Mouse (Mus musculus) lung, postnatal 0 days (tissue): Measurements from ENCODE around the gene Cib4. TPM values are rescaled to one million over a fixed set of nuclear protein-coding genes. Genes with fewer than 3 reads are reported as not detected.

Experiments used
- ATAC-seq: fragments of 200-750 bp; cut with Nextera tagmentation; 2 replicates; pipeline ENCODE4 v1.8.0; 2017; ENCODE audit warnings: moderate library complexity
- DNase-seq: peaks from one replicate; pipeline ENCODE4 v3.0.0-alpha.2; 2016; ENCODE audit warnings: low spot score
- H3K27ac ChIP-seq: fragments of 300-500 bp; sonication (generic); 2 replicates; pipeline ENCODE4 v1.5.1; 2014; ENCODE audit warnings: antibody characterized with exemption, mild to moderate bottlenecking, low read length, mixed read lengths
- H3K27me3 ChIP-seq: fragments of 300-500 bp; sonication (generic); replicated peaks from 2 replicates; pipeline ENCODE4 v1.6.1; 2014; ENCODE audit warnings: low read length, mixed read lengths; ENCODE audit not compliant: insufficient read depth
- H3K36me3 ChIP-seq: fragments of 300-500 bp; sonication (generic); 2 replicates; pipeline ENCODE4 v1.6.1; 2014; ENCODE audit warnings: low read length, mixed read lengths; ENCODE audit not compliant: insufficient read depth
- H3K4me1 ChIP-seq: fragments of 300-500 bp; sonication (generic); 2 replicates; pipeline ENCODE4 v1.6.1; 2014; ENCODE audit warnings: antibody characterized with exemption, low read depth, low read length, mixed read lengths; ENCODE audit not compliant: insufficient read depth
- H3K4me2 ChIP-seq: fragments of 300-500 bp; sonication (generic); replicated peaks from 2 replicates; pipeline ENCODE4 v1.6.1; 2014; ENCODE audit warnings: low read depth, mild to moderate bottlenecking, low read length, moderate library complexity, mixed read lengths
- H3K4me3 ChIP-seq: fragments of 300-500 bp; sonication (generic); 2 replicates; pipeline ENCODE4 v1.5.1; 2014; ENCODE audit warnings: low read depth, low read length
- H3K9ac ChIP-seq: fragments of 300-500 bp; sonication (generic); replicated peaks from 2 replicates; pipeline ENCODE4 v1.6.1; 2014; ENCODE audit warnings: low read depth, mild to moderate bottlenecking
- H3K9me3 ChIP-seq: fragments of 300-500 bp; sonication (generic); 2 replicates; pipeline ENCODE4 v1.6.1; 2016; ENCODE audit warnings: low read length, mixed read lengths
- CTCF ChIP-seq: IDR thresholded peaks from 2 replicates; pipeline ENCODE4 v1.5.1; 2016; ENCODE audit warnings: antibody characterized with exemption, mild to moderate bottlenecking
- EP300 ChIP-seq: IDR thresholded peaks from 2 replicates; pipeline ENCODE4 v1.6.1; 2016; ENCODE audit warnings: antibody characterized with exemption, mild to moderate bottlenecking, control low read depth
- WGBS: fragments of 180-500 bp; shearing (Covaris S2); extraction: QIAGEN DNeasy Blood & Tissue Kit; methylation state at CpG from one replicate; pipeline ENCODE4 v1.1.7; 2014; 5-methylcytosine and 5-hydroxymethylcytosine counted together
- polyA plus RNA-seq: library from polyadenylated mRNA; unstranded; fragments of >200 nt; fragmentation: Nextera tagmentation; extraction: Ambion mirVana; gene quantifications from 2 replicates; pipeline ENCODE4 v1.2.1, GENCODE M21; 2015

The Cib4 gene
- polyA plus RNA-seq, 1 experiment from 2014 or later: 0.26 TPM

- DNase-seq (peak; percentile 61), ATAC-seq (peak; percentile 86)
- Histone ChIP-seq H3K4me1 (no peaks in the 10 kb centered on the region), H3K4me3 (no peak overlapping the region), H3K36me3 (no peaks in the 10 kb centered on the region), H3K4me2 (no peak overlapping the region), H3K27me3 (no peaks in the 10 kb centered on the region), H3K9ac (no peak overlapping the region), H3K27ac (no peak overlapping the region), H3K9me3 (no peaks in the 10 kb centered on the region)
- 50% methylated on average over 9 of the region's 9 CpGs for WGBS
- TF ChIP-seq EP300: peak; percentile 42; the same call in 1 of the 2 replicates
- TF ChIP-seq CTCF: no peak
These were observed 31.6 kb upstream of the Cib4 start for GRCm38 (mm10) chr5:30577251-30577650.

DNA sequence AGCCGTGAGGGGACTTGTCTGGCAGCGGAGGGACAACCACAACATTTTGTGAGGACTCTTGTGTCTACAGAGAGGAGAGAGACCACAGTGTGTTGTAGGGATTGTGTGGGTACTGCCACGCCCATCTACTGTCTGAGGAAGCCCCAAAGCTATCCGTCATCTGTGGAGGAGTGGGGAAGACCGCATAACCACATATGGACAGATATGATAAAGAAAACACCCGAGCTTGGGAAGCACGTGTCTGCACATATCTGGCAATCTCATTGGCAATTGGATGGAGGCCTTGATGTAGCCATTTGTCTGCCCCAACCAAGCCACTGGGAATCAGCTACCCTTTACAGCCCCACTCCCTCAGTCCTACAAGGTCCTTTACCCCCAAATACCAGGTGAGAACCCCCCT lies 30.6 kb upstream of the Cib4 start:
- no peaks in the 10 kb centered on the region for H3K4me1 ChIP-seq
- H3K9me3 ChIP-seq: no peaks in the 10 kb centered on the region
- no peaks in the 10 kb centered on the region for H3K36me3 ChIP-seq
- H3K27me3 ChIP-seq: no peaks in the 10 kb centered on the region
- no peak overlapping the region for H3K27ac ChIP-seq
- H3K4me3 ChIP-seq: no peak overlapping the region
- H3K9ac ChIP-seq: no peak overlapping the region
- TF ChIP-seq EP300 (no peak), CTCF (no peak)
- H3K4me2 ChIP-seq: no peak overlapping the region
- ATAC-seq (no peak), DNase-seq (no peak)
- WGBS: 68% methylated on average over 7 of the region's 7 CpGs

GRCm38 (mm10) chr5:30574367-30574766 lies 28.7 kb upstream of the Cib4 start:
- Histone ChIP-seq H3K36me3 (no peaks in the 10 kb centered on the region), H3K9me3 (no peaks in the 10 kb centered on the region), H3K27me3 (no peaks in the 10 kb centered on the region), H3K4me2 (no peak overlapping the region), H3K9ac (no peak overlapping the region), H3K4me3 (no peak overlapping the region), H3K4me1 (no peaks in the 10 kb centered on the region), H3K27ac (no peak overlapping the region)
- 80% methylated on average over 8 of the region's 8 CpGs for WGBS
- no peak for ATAC-seq
- TF ChIP-seq CTCF (no peak), EP300 (no peak)
- DNase-seq: no peak

GRCm38 (mm10) chr5:30571820-30572219 lies 26.2 kb upstream of the Cib4 start:
- Histone ChIP-seq H3K27ac (no peak overlapping the region), H3K9me3 (no peaks in the 10 kb centered on the region), H3K27me3 (no peaks in the 10 kb centered on the region), H3K4me3 (no peak overlapping the region), H3K4me2 (no peak overlapping the region), H3K9ac (no peak overlapping the region), H3K36me3 (no peaks in the 10 kb centered on the region), H3K4me1 (no peaks in the 10 kb centered on the region)
- ATAC-seq (no peak), DNase-seq (no peak)
- WGBS: 41% methylated on average over 5 of the region's 5 CpGs
- TF ChIP-seq EP300 (no peak), CTCF (no peak)

GRCm38 (mm10) chr5:30568479-30568878 lies 22.8 kb upstream of the Cib4 start:
- H3K4me2 ChIP-seq: no peak overlapping the region

DNA sequence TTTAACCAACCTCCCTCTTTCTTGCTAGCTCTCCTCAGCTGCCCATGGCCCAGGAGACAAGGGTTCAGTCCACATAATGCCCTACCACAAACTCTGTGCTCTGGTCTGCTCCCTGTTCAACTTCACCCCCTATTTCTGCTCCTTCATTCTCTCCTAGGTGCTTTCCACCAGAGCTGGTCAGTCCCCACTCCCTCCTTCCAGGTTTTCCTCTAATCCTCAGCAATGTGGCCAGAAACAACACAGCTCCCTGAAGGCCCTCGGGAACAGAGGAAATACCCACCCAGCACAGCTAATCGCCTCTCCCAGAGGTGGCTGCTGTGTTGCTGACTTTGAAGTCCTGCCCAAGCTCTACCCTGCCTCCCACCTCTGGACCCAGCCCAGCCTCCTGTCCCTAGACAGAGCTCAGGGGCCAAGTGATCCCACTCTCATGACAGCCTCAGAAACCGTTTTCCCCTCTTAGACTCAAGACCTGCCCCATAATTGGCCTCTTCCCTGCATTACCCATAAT lies 14.4 kb upstream of the Cib4 start:
- ATAC-seq (no peak), DNase-seq (no peak)
- H3K27me3 ChIP-seq: no peaks in the 10 kb centered on the region
- no peak for TF ChIP-seq EP300
- no peak for TF ChIP-seq CTCF
- no peak overlapping the region for H3K9ac ChIP-seq
- H3K36me3 ChIP-seq: no peaks in the 10 kb centered on the region
- no peak overlapping the region for H3K4me2 ChIP-seq
- 31% methylated on average over 3 of the region's 3 CpGs for WGBS
- no peaks in the 10 kb centered on the region for H3K4me1 ChIP-seq
- no peaks in the 10 kb centered on the region for H3K9me3 ChIP-seq
- H3K4me3 ChIP-seq: no peak overlapping the region
- H3K27ac ChIP-seq: no peak overlapping the region

More at GRCm38 (mm10) chr5:30568479-30568878, 22.8 kb upstream of the Cib4 start:
- TF ChIP-seq EP300 (no peak), CTCF (no peak)
- H3K9me3 ChIP-seq: no peaks in the 10 kb centered on the region
- H3K27ac ChIP-seq: no peak overlapping the region
- H3K4me3 ChIP-seq: no peak overlapping the region
- WGBS: 75% methylated on average over 1 of the region's 1 CpGs
- DNase-seq (no peak), ATAC-seq (no peak)
- H3K36me3 ChIP-seq: no peaks in the 10 kb centered on the region
- H3K27me3 ChIP-seq: no peaks in the 10 kb centered on the region
- no peaks in the 10 kb centered on the region for H3K4me1 ChIP-seq
- H3K9ac ChIP-seq: no peak overlapping the region

GRCm38 (mm10) chr5:30559421-30559820 lies 13.8 kb upstream of the Cib4 start:
- H3K9me3 ChIP-seq: no peaks in the 10 kb centered on the region
- no peaks in the 10 kb centered on the region for H3K27me3 ChIP-seq
- H3K27ac ChIP-seq: no peak overlapping the region
- no peak overlapping the region for H3K9ac ChIP-seq
- no peak for ATAC-seq
- no peak overlapping the region for H3K4me2 ChIP-seq
- no peak overlapping the region for H3K4me3 ChIP-seq
- no peaks in the 10 kb centered on the region for H3K4me1 ChIP-seq
- TF ChIP-seq CTCF (no peak), EP300 (no peak)
- no peak for DNase-seq
- H3K36me3 ChIP-seq: no peaks in the 10 kb centered on the region
- 86% methylated on average over 3 of the region's 3 CpGs for WGBS
